Comparison of ENCODE assay signal across 21 mouse cellular contexts in genomic region chr12:110219750-110220149, GRCm38 (mm10). TPM values are rescaled to one million over a fixed set of nuclear protein-coding genes. Genes with fewer than 3 reads are reported as not detected.
DNase-seq lines count a peak whose midpoint lies in the region; ATAC-seq and TF ChIP-seq lines count a peak whose summit lies in the region.
"Had no signal": no experiment of that assay in that cellular context is flagged by ENCODE, and none has a peak within 500 bp of the region (broad histone marks: within the 10 kb centered on the region; RNA-seq: fewer than 3 reads in every experiment).

No protein-coding gene starts in this region.

- H3K4me3 ChIP-seq in liver, adult 2 months (ENCODE audit: insufficient read depth, low read depth, low read length), result no peak overlapping the region
- H3K4me3 ChIP-seq in liver, embryonic 11.5 days (ENCODE audit: low read depth, low read length), result no peak overlapping the region
- no peak overlapping the region for H3K4me3 ChIP-seq in liver, embryonic 13.5 days (replicated peaks)
- H3K4me3 ChIP-seq in small intestine, adult 2 months (ENCODE audit: low read depth, low read length), result no peak overlapping the region
- H3K4me3 ChIP-seq: embryonic facial prominence, embryonic 13.5 days; forebrain, embryonic 12.5 days; heart, adult 2 months; heart, embryonic 15.5 days; hindbrain, embryonic 13.5 days had no signal

- TF ChIP-seq POLR2A in liver, adult 2 months (IDR thresholded peaks at IDR 0.05; ENCODE audit: extremely low read depth, insufficient read depth, low read length), result no peak
- TF ChIP-seq POLR2A in small intestine, adult 2 months (IDR thresholded peaks at IDR 0.05; ENCODE audit: low read depth, low read length), result no peak

- H3K9ac ChIP-seq in liver, adult 2 months (ENCODE audit: low read depth, low read length), result no peak overlapping the region
- H3K9ac ChIP-seq in liver, embryonic 11.5 days (ENCODE audit: low read depth, low read length), result no peak overlapping the region
- H3K9ac ChIP-seq in liver, embryonic 13.5 days, result no peak overlapping the region
- H3K9ac ChIP-seq: embryonic facial prominence, embryonic 13.5 days; forebrain, embryonic 12.5 days; forebrain, postnatal 0 days; heart, embryonic 15.5 days; hindbrain, embryonic 13.5 days had no signal

- ATAC-seq in liver, embryonic 11.5 days (replicated peaks; ENCODE audit: low FRiP score), result no peak
- ATAC-seq in CD4-positive, CD25-positive, alpha-beta regulatory T cell, adult 4 months, result peak; percentile 82
- no peak for ATAC-seq in liver, embryonic 13.5 days (ENCODE audit: low read depth)
- ATAC-seq: forebrain, postnatal 0 days had no signal

- H3K36me3 ChIP-seq in liver, adult 2 months (ENCODE audit: control insufficient read depth, insufficient read depth, low read length), result no peaks in the 10 kb centered on the region
- no peaks in the 10 kb centered on the region for H3K36me3 ChIP-seq in liver, embryonic 11.5 days (ENCODE audit: control insufficient read depth, insufficient read depth, low read length)
- H3K36me3 ChIP-seq in liver, embryonic 13.5 days, result no peaks in the 10 kb centered on the region
- H3K36me3 ChIP-seq in small intestine, adult 2 months (ENCODE audit: control insufficient read depth, insufficient read depth, low read length), result no peaks in the 10 kb centered on the region
- H3K36me3 ChIP-seq: embryonic facial prominence, embryonic 13.5 days; forebrain, embryonic 12.5 days; heart, embryonic 15.5 days; hindbrain, embryonic 13.5 days had no signal

- DNase-seq in liver, adult 2 months (ENCODE audit: extremely low read depth, low read depth, low spot score), result peak; percentile 55
- DNase-seq in liver, embryonic 11.5 days (ENCODE audit: low spot score), result no peak
- no peak for DNase-seq in liver, embryonic 13.5 days
- no peak for DNase-seq in natural killer cell, adult 2 months (ENCODE audit: low spot score in 2 of 2)
- DNase-seq in adipocyte (ENCODE audit: low spot score), result no peak
- DNase-seq: cerebellum, adult 18-20 months; cerebellum, adult 9-11 months; cerebellum, postnatal 36 days; forebrain, postnatal 0 days; gastrocnemius, postnatal 14 days; heart, adult 2 months; heart, postnatal 14 days had no signal

- WGBS in liver, adult 2 months, result 23% methylated on average over 8 of the region's 8 CpGs
- 72% methylated on average over 8 of the region's 8 CpGs for WGBS in liver, embryonic 11.5 days
- 53% methylated on average over 8 of the region's 8 CpGs for WGBS in liver, embryonic 13.5 days (ENCODE audit: insufficient replicate concordance)
- 24% methylated on average over 8 of the region's 8 CpGs for WGBS in small intestine, adult 2 months

- TF ChIP-seq CTCF in liver, adult 2 months (IDR thresholded peaks at IDR 0.05; ENCODE audit: low read depth, low read length), result no peak
- no peak for TF ChIP-seq CTCF in small intestine, adult 2 months (IDR thresholded peaks at IDR 0.05; ENCODE audit: extremely low read depth, insufficient read length, insufficient replicate concordance, low read depth, low read length)

- H3K9me3 ChIP-seq in liver, embryonic 11.5 days (ENCODE audit: control insufficient read depth, low read length), result no peaks in the 10 kb centered on the region
- H3K9me3 ChIP-seq in liver, embryonic 13.5 days (replicated peaks), result no peaks in the 10 kb centered on the region
- H3K9me3 ChIP-seq: embryonic facial prominence, embryonic 13.5 days; forebrain, embryonic 12.5 days; heart, embryonic 15.5 days; hindbrain, embryonic 13.5 days had no signal

- no peaks in the 10 kb centered on the region for H3K79me2 ChIP-seq in liver, adult 2 months (ENCODE audit: control insufficient read depth, insufficient read depth, low read length)

- H3K4me1 ChIP-seq in liver, adult 2 months (ENCODE audit: control insufficient read depth, insufficient read depth, low read length), result peaks cover 29% of the 10 kb centered on the region
- H3K4me1 ChIP-seq in liver, embryonic 11.5 days (replicated peaks; ENCODE audit: control insufficient read depth, insufficient read depth, low read length), result no peaks in the 10 kb centered on the region
- H3K4me1 ChIP-seq in liver, embryonic 13.5 days (replicated peaks), result peaks cover 2% of the 10 kb centered on the region; the same call in 1 of the 2 replicates
- H3K4me1 ChIP-seq in small intestine, adult 2 months (ENCODE audit: control insufficient read depth, insufficient read depth, insufficient read length, low read length), result peaks cover 13% of the 10 kb centered on the region; the same call in 1 of the 2 replicates
- H3K4me1 ChIP-seq: heart, embryonic 15.5 days had no signal

- peak overlapping the region; percentile 42 for H3K27ac ChIP-seq in liver, adult 2 months (replicated peaks; ENCODE audit: insufficient read depth, low read depth, low read length)
- no peak overlapping the region for H3K27ac ChIP-seq in liver, embryonic 11.5 days (ENCODE audit: low read depth, low read length)
- H3K27ac ChIP-seq in liver, embryonic 13.5 days, result peak overlapping the region; percentile 77
- 0 out of 2 replicates have a peak overlapping the region, but pooled peaks have one; percentile 37 for H3K27ac ChIP-seq in small intestine, adult 2 months (ENCODE audit: insufficient read depth, low read depth, low read length)
- H3K27ac ChIP-seq: embryonic facial prominence, embryonic 13.5 days; forebrain, embryonic 12.5 days; heart, adult 2 months; heart, embryonic 15.5 days; hindbrain, embryonic 13.5 days had no signal

- no peak overlapping the region for H3K4me2 ChIP-seq in liver, embryonic 11.5 days
- H3K4me2 ChIP-seq in liver, embryonic 13.5 days, result no peak overlapping the region
- H3K4me2 ChIP-seq: embryonic facial prominence, embryonic 13.5 days; forebrain, embryonic 12.5 days; heart, embryonic 11.5 days; heart, embryonic 15.5 days; hindbrain, embryonic 13.5 days had no signal

- no peaks in the 10 kb centered on the region for H3K27me3 ChIP-seq in liver, adult 2 months (ENCODE audit: control insufficient read depth, insufficient read depth, low read length)
- no peaks in the 10 kb centered on the region for H3K27me3 ChIP-seq in liver, embryonic 11.5 days (replicated peaks; ENCODE audit: control insufficient read depth, insufficient read depth, low read length)
- no peaks in the 10 kb centered on the region for H3K27me3 ChIP-seq in liver, embryonic 13.5 days
- no peaks in the 10 kb centered on the region for H3K27me3 ChIP-seq in small intestine, adult 2 months (ENCODE audit: control insufficient read depth, insufficient read depth, low read length)
- H3K27me3 ChIP-seq: embryonic facial prominence, embryonic 13.5 days; heart, embryonic 15.5 days; hindbrain, embryonic 13.5 days had no signal

RNA-seq across cellular contexts. Expression of gene Dio3, which starts 59.1 kb away (rescaled TPM):
- total RNA-seq in liver, adult 2 months (2014; rRNA removed), result 0.09 and 0.40 TPM in 2 replicates
- 0.13 and 0.22 TPM in 2 replicates for polyA plus RNA-seq in liver, adult 2 months (2012; rRNA removed)
- polyA plus RNA-seq in liver, embryonic 11.5 days (2014; fragmentation: Nextera tagmentation; extraction: Ambion mirVana), result not detected in 2 replicates
- polyA plus RNA-seq in CD4-positive, CD25-positive, alpha-beta regulatory T cell, adult 4 months (2017; shearing (Covaris generic)), result not detected
- polyA plus RNA-seq in liver, embryonic 13.5 days (2015; fragmentation: Nextera tagmentation; extraction: Ambion mirVana), result 0.09 and 0.12 TPM in 2 replicates
- 0.14 TPM in 1 of 2 replicates, not detected in the other for polyA plus RNA-seq in small intestine, adult 2 months (2012; rRNA removed)
- total RNA-seq: heart, adult 2 months; heart, postnatal 14 days; hematopoietic stem cell, adult 5-6 weeks had no signal
- polyA plus RNA-seq: C2C12; heart, embryonic 11.5 days; heart, embryonic 15.5 days had no signal
